Mouse (Mus musculus): ENCODE data around the gene Inka2. TPM values are rescaled to one million over a fixed set of nuclear protein-coding genes. Genes with fewer than 3 reads are reported as not detected.
A peak's percentile ranks its signal among the peaks of the same experiment; 100 is the strongest.

The Inka2 gene
- polyA plus RNA-seq, 1 experiment from 2014 or later: 0.67 TPM

GRCm38 (mm10) chr3:105668161-105668560 is 36.2 kb upstream of the Inka2 start:
- 52% methylated on average over 9 of the region's 9 CpGs for WGBS
- no peak overlapping the region for H3K4me3 ChIP-seq (replicated peaks; ENCODE audit: low read depth, low read length)
- no peak for TF ChIP-seq CTCF (IDR thresholded peaks at IDR 0.05; ENCODE audit: low read depth)

GRCm38 (mm10) chr3:105669776-105670175 is 34.6 kb upstream of the Inka2 start:
- no peaks in the 10 kb centered on the region for H3K36me3 ChIP-seq (ENCODE audit: insufficient read depth, low read length)
- TF ChIP-seq CTCF (IDR thresholded peaks at IDR 0.05; ENCODE audit: low read depth): no peak
- no peak overlapping the region for H3K4me3 ChIP-seq (replicated peaks; ENCODE audit: low read depth, low read length)
- no peaks in the 10 kb centered on the region for H3K4me1 ChIP-seq (replicated peaks; ENCODE audit: insufficient read depth, low read length)
- H3K9ac ChIP-seq (ENCODE audit: low read depth, low read length): no peak overlapping the region
- H3K27ac ChIP-seq: no peak overlapping the region
- H3K4me2 ChIP-seq (ENCODE audit: low read length): no peak overlapping the region
- no peaks in the 10 kb centered on the region for H3K9me3 ChIP-seq (replicated peaks; ENCODE audit: low read length)
- H3K27me3 ChIP-seq (ENCODE audit: insufficient read depth, low read length): no peaks in the 10 kb centered on the region
- no peak for DNase-seq (ENCODE audit: low spot score)
- WGBS: 84% methylated on average over 3 of the region's 3 CpGs
- no peak for ATAC-seq (replicated peaks; ENCODE audit: low FRiP score, low read depth)

More at GRCm38 (mm10) chr3:105668161-105668560, 36.2 kb upstream of the Inka2 start:
- Histone ChIP-seq H3K9me3 (replicated peaks; ENCODE audit: low read length) (no peaks in the 10 kb centered on the region), H3K27ac (no peak overlapping the region), H3K4me1 (replicated peaks; ENCODE audit: insufficient read depth, low read length) (no peaks in the 10 kb centered on the region), H3K36me3 (ENCODE audit: insufficient read depth, low read length) (no peaks in the 10 kb centered on the region), H3K27me3 (ENCODE audit: insufficient read depth, low read length) (no peaks in the 10 kb centered on the region), H3K9ac (ENCODE audit: low read depth, low read length) (no peak overlapping the region), H3K4me2 (ENCODE audit: low read length) (no peak overlapping the region)
- ATAC-seq (replicated peaks; ENCODE audit: low FRiP score, low read depth): no peak
- no peak for DNase-seq (ENCODE audit: low spot score)

- Histone ChIP-seq H3K9me3 (replicated peaks; ENCODE audit: low read length) (no peaks in the 10 kb centered on the region), H3K4me1 (replicated peaks; ENCODE audit: insufficient read depth, low read length) (no peaks in the 10 kb centered on the region), H3K9ac (ENCODE audit: low read depth, low read length) (no peak overlapping the region), H3K27ac (no peak overlapping the region), H3K4me2 (ENCODE audit: low read length) (no peak overlapping the region), H3K36me3 (ENCODE audit: insufficient read depth, low read length) (no peaks in the 10 kb centered on the region), H3K27me3 (ENCODE audit: insufficient read depth, low read length) (no peaks in the 10 kb centered on the region), H3K4me3 (replicated peaks; ENCODE audit: low read depth, low read length) (no peak overlapping the region)
- WGBS: 100% methylated on average over 1 of the region's 1 CpGs
- TF ChIP-seq CTCF (IDR thresholded peaks at IDR 0.05; ENCODE audit: low read depth): no peak
- DNase-seq (ENCODE audit: low spot score) (no peak), ATAC-seq (replicated peaks; ENCODE audit: low FRiP score, low read depth) (no peak)
Measured at GRCm38 (mm10) chr3:105670801-105671200, 33.6 kb upstream of the Inka2 start.

GRCm38 (mm10) chr3:105674595-105675218 is 29.7 kb upstream of the Inka2 start:
- Histone ChIP-seq H3K9me3 (replicated peaks; ENCODE audit: low read length) (no peaks in the 10 kb centered on the region), H3K27ac (no peak overlapping the region), H3K9ac (ENCODE audit: low read depth, low read length) (no peak overlapping the region), H3K4me2 (ENCODE audit: low read length) (no peak overlapping the region), H3K36me3 (ENCODE audit: insufficient read depth, low read length) (peaks cover 16% of the 10 kb centered on the region; the same call in 1 of the 2 replicates), H3K4me3 (replicated peaks; ENCODE audit: low read depth, low read length) (no peak overlapping the region), H3K27me3 (ENCODE audit: insufficient read depth, low read length) (no peaks in the 10 kb centered on the region), H3K4me1 (replicated peaks; ENCODE audit: insufficient read depth, low read length) (no peaks in the 10 kb centered on the region)
- peak; percentile 94 for DNase-seq (ENCODE audit: low spot score)
- ATAC-seq (replicated peaks; ENCODE audit: low FRiP score, low read depth): peak; percentile 61; the same call in 1 of the 2 replicates
- TF ChIP-seq CTCF (IDR thresholded peaks at IDR 0.05; ENCODE audit: low read depth): peak; percentile 97
- 20% methylated on average over 7 of the region's 7 CpGs for WGBS

- Histone ChIP-seq H3K4me2 (ENCODE audit: low read length) (no peak overlapping the region), H3K4me1 (replicated peaks; ENCODE audit: insufficient read depth, low read length) (no peaks in the 10 kb centered on the region), H3K27me3 (ENCODE audit: insufficient read depth, low read length) (no peaks in the 10 kb centered on the region), H3K9me3 (replicated peaks; ENCODE audit: low read length) (no peaks in the 10 kb centered on the region), H3K4me3 (replicated peaks; ENCODE audit: low read depth, low read length) (no peak overlapping the region), H3K9ac (ENCODE audit: low read depth, low read length) (no peak overlapping the region), H3K36me3 (ENCODE audit: insufficient read depth, low read length) (peaks cover 24% of the 10 kb centered on the region; the same call in 1 of the 2 replicates), H3K27ac (no peak overlapping the region)
- TF ChIP-seq CTCF (IDR thresholded peaks at IDR 0.05; ENCODE audit: low read depth): no peak
- WGBS: 28% methylated on average over 2 of the region's 2 CpGs
- peak; percentile 34 for DNase-seq (ENCODE audit: low spot score)
- no peak for ATAC-seq (replicated peaks; ENCODE audit: low FRiP score, low read depth)
Measured at GRCm38 (mm10) chr3:105675932-105676331, 28.5 kb upstream of the Inka2 start.

GRCm38 (mm10) chr3:105680346-105680745 is 24.1 kb upstream of the Inka2 start:
- Histone ChIP-seq H3K4me1 (replicated peaks; ENCODE audit: insufficient read depth, low read length) (no peaks in the 10 kb centered on the region), H3K4me3 (replicated peaks; ENCODE audit: low read depth, low read length) (no peak overlapping the region), H3K27me3 (ENCODE audit: insufficient read depth, low read length) (no peaks in the 10 kb centered on the region), H3K36me3 (ENCODE audit: insufficient read depth, low read length) (peaks cover 43% of the 10 kb centered on the region; the same call in 1 of the 2 replicates), H3K4me2 (ENCODE audit: low read length) (no peak overlapping the region), H3K27ac (no peak overlapping the region), H3K9me3 (replicated peaks; ENCODE audit: low read length) (no peaks in the 10 kb centered on the region), H3K9ac (ENCODE audit: low read depth, low read length) (no peak overlapping the region)
- WGBS: 88% methylated on average over 7 of the region's 7 CpGs
- ATAC-seq (replicated peaks; ENCODE audit: low FRiP score, low read depth) (no peak), DNase-seq (ENCODE audit: low spot score) (no peak)
- TF ChIP-seq CTCF (IDR thresholded peaks at IDR 0.05; ENCODE audit: low read depth): no peak
